Mouse (Mus musculus) G1E (cell line): ENCODE results near the gene Chst3.

Source experiments
- CTCF ChIP-seq: IDR thresholded peaks from 2 replicates; pipeline ENCODE4 v1.5.1; 2012; ENCODE audit warnings: low read depth, low read length, inconsistent platforms, mixed read lengths
- GATA1 ChIP-seq: IDR thresholded peaks from 2 replicates; pipeline ENCODE4 v1.6.1; 2012; ENCODE audit warnings: borderline replicate concordance, low read length, inconsistent platforms, mixed read lengths
- GATA2 ChIP-seq: IDR thresholded peaks from 2 replicates; pipeline ENCODE4 v1.6.1; 2012; ENCODE audit warnings: low read depth, low read length, inconsistent platforms, borderline replicate concordance
- POLR2AphosphoS5 ChIP-seq: IDR thresholded peaks from 2 replicates; pipeline ENCODE4 v1.6.1; 2012; ENCODE audit warnings: low read depth, low read length, inconsistent platforms; ENCODE audit not compliant: insufficient replicate concordance

DNA sequence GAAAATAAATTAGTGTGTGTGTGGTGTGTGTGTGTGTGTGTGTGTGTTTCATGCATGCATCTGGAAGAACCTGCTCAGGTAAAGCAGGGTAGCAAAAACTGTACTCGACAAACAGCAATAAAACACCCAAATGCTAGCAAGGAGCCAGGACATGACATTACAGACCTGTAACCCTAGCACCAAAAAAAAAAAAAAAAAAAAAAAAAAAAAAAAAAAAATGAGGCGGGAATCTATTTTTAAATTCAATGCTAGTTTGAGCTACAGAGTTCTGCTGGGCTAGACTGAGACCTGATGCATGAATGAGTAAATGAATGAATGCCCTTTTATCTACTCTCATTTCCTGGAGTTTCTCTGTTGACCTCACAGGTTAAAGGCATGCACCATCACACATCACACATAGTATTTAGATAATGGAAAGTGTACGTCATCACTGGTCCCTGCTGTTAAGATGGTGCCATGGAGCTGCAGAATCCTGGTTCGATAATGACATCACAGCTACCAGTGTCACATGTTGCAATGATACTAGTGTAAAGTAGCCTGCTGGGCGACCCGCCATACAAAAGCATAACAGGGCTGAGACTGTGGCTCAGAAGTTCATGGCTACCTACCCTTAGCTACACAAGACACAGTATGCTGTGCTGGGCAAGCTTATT lies 29.4 kb downstream of the Chst3 start:
- TF ChIP-seq CTCF (no peak), GATA1 (no peak), POLR2AphosphoS5 (no peak), GATA2 (no peak)
